Mouse (Mus musculus) G1E (cell line): Measurements from ENCODE around the gene Mpg.

ENCODE experiments used
- CTCF ChIP-seq: IDR thresholded peaks from 2 replicates; pipeline ENCODE4 v1.5.1; 2012; ENCODE audit warnings: low read depth, low read length, inconsistent platforms, mixed read lengths
- GATA1 ChIP-seq: IDR thresholded peaks from 2 replicates; pipeline ENCODE4 v1.6.1; 2012; ENCODE audit warnings: borderline replicate concordance, low read length, inconsistent platforms, mixed read lengths
- GATA2 ChIP-seq: IDR thresholded peaks from 2 replicates; pipeline ENCODE4 v1.6.1; 2012; ENCODE audit warnings: low read depth, low read length, inconsistent platforms, borderline replicate concordance
- POLR2AphosphoS5 ChIP-seq: IDR thresholded peaks from 2 replicates; pipeline ENCODE4 v1.6.1; 2012; ENCODE audit warnings: low read depth, low read length, inconsistent platforms; ENCODE audit not compliant: insufficient replicate concordance
- TAL1 ChIP-seq: conservative IDR thresholded peaks from 2 replicates; pipeline ENCODE4 v1.6.1; 2012; ENCODE audit warnings: low read depth, low read length, inconsistent platforms, mixed read lengths

DNA sequence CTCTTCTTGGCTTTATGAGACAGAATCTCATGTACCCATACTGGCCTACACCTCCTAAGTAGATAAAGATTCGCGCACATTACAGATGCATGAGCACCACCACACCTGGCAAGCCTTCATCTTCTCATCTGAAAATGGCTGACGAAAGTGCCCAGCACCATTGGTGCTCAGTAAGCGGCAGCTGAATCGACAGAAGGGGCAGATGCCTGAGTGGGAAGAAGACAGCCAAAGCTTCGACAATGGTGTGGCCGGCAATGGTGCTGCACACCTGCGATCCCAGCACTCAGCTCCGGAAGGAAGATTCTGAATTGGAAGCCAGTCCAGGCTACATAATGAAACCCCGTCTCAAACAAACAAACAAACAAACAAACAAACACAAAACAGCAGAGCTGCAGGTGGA, 7.0 kb upstream of the Mpg start:
- TF ChIP-seq CTCF: no peak
- no peak for TF ChIP-seq POLR2AphosphoS5
- no peak for TF ChIP-seq TAL1
- no peak for TF ChIP-seq GATA1
- TF ChIP-seq GATA2: no peak
